Mouse (Mus musculus) embryonic facial prominence, embryonic 13.5 days (tissue): Measurements from ENCODE around the gene Arid1b. TPM values are rescaled to one million over a fixed set of nuclear protein-coding genes. Genes with fewer than 3 reads are reported as not detected.

ENCODE experiments used
- ATAC-seq: fragments of 200-750 bp; cut with Nextera tagmentation; 2 replicates; pipeline ENCODE4 v1.8.0; 2017; ENCODE audit warnings: low read depth; ENCODE audit not compliant: insufficient number of reproducible peaks, insufficient read depth, low FRiP score, low TSS enrichment
- H3K27ac ChIP-seq: fragments of 300-500 bp; sonication (generic); 2 replicates; pipeline ENCODE4 v1.5.1; 2015; ENCODE audit warnings: moderate library complexity, mild to moderate bottlenecking, inconsistent platforms
- H3K27me3 ChIP-seq: fragments of 300-500 bp; sonication (generic); 2 replicates; pipeline ENCODE4 v1.6.1; 2015; ENCODE audit warnings: mild to moderate bottlenecking, inconsistent platforms
- H3K36me3 ChIP-seq: fragments of 300-500 bp; sonication (generic); 2 replicates; pipeline ENCODE4 v1.6.1; 2015; ENCODE audit warnings: mild to moderate bottlenecking, inconsistent platforms
- H3K4me1 ChIP-seq: fragments of 300-500 bp; sonication (generic); 2 replicates; pipeline ENCODE4 v1.6.1; 2015; ENCODE audit warnings: inconsistent platforms
- H3K4me2 ChIP-seq: fragments of 300-500 bp; sonication (generic); 2 replicates; pipeline ENCODE4 v1.6.1; 2015; ENCODE audit warnings: moderate library complexity, mild to moderate bottlenecking, inconsistent platforms
- H3K4me3 ChIP-seq: fragments of 300-500 bp; sonication (generic); 2 replicates; pipeline ENCODE4 v1.5.1; 2015; ENCODE audit warnings: mild to moderate bottlenecking, inconsistent platforms
- H3K9ac ChIP-seq: fragments of 300-500 bp; sonication (generic); 2 replicates; pipeline ENCODE4 v1.6.1; 2015; ENCODE audit warnings: mild to moderate bottlenecking, inconsistent platforms
- H3K9me3 ChIP-seq: fragments of 300-500 bp; sonication (generic); 2 replicates; pipeline ENCODE4 v1.6.1; 2016; ENCODE audit warnings: inconsistent platforms
- WGBS: fragments of 180-500 bp; shearing (Covaris S2); methylation state at CpG from one replicate; pipeline ENCODE4 v1.1.7; 2015; ENCODE audit warnings: mixed read lengths; 5-methylcytosine and 5-hydroxymethylcytosine counted together
- polyA plus RNA-seq: library from polyadenylated mRNA; unstranded; fragments of >200 nt; fragmentation: Nextera tagmentation; extraction: Ambion mirVana; gene quantifications from 2 replicates; pipeline ENCODE4 v1.2.1, GENCODE M21; 2015

Gene Arid1b
- polyA plus RNA-seq, 1 experiment from 2014 or later = 13.0 TPM

DNA sequence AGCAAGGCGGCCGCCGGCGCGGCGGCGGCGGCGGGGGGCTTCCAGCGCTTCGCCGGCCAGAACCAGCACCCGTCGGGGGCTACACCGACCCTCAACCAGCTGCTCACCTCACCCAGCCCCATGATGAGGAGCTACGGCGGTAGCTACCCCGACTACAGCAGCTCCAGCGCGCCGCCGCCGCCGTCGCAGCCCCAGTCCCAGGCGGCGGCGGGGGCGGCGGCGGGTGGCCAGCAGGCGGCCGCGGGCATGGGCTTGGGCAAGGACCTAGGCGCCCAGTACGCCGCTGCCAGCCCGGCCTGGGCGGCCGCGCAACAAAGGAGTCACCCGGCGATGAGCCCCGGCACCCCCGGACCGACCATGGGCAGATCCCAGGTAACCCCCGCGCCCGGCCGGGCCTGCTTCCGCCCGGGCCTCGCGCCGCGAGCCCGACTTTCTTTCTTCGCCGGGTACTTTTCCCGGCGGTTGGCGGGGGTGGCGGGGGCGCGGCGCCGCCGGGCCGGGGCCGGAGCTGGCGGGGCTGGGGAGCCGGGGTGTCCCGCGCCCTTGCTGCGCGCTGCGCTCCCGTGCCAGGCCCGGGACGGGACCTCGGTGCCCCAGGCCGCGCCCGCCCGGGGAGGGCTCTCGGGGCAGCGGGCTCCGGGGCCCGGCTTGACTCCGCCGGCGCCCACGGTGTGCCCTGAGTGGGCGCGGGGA lies 2.1 kb downstream of the Arid1b start:
- under 1% methylated on average over 87 of the region's 95 CpGs for WGBS
- Histone ChIP-seq H3K27me3 (no peaks in the 10 kb centered on the region), H3K9me3 (no peaks in the 10 kb centered on the region), H3K4me3 (peak overlapping the region; percentile 94), H3K36me3 (no peaks in the 10 kb centered on the region), H3K9ac (peak overlapping the region; percentile 100), H3K4me1 (peaks cover 23% of the 10 kb centered on the region), H3K4me2 (peak overlapping the region; percentile 75), H3K27ac (peak overlapping the region; percentile 100)
- 0 out of 2 replicates have a peak, but pooled peaks have one; percentile 12 for ATAC-seq

GRCm38 (mm10) chr17:4996814-4997549 lies 2.9 kb downstream of the Arid1b start:
- peak overlapping the region; percentile 100 for H3K27ac ChIP-seq
- H3K4me3 ChIP-seq = peak overlapping the region; percentile 94
- H3K9me3 ChIP-seq = no peaks in the 10 kb centered on the region
- H3K36me3 ChIP-seq = no peaks in the 10 kb centered on the region
- H3K27me3 ChIP-seq = no peaks in the 10 kb centered on the region
- under 1% methylated on average over 20 of the region's 20 CpGs for WGBS
- peak overlapping the region; percentile 100 for H3K9ac ChIP-seq
- H3K4me1 ChIP-seq = peaks cover 24% of the 10 kb centered on the region
- H3K4me2 ChIP-seq = peak overlapping the region; percentile 75
- ATAC-seq = no peak

- H3K9me3 ChIP-seq = no peaks in the 10 kb centered on the region
- no peak for ATAC-seq
- H3K4me1 ChIP-seq = peaks cover 34% of the 10 kb centered on the region
- H3K4me2 ChIP-seq = peak overlapping the region; percentile 75
- H3K4me3 ChIP-seq = peak overlapping the region; percentile 94
- WGBS = 35% methylated on average over 3 of the region's 3 CpGs
- no peak overlapping the region for H3K27ac ChIP-seq
- H3K9ac ChIP-seq = no peak overlapping the region
- no peaks in the 10 kb centered on the region for H3K36me3 ChIP-seq
- no peaks in the 10 kb centered on the region for H3K27me3 ChIP-seq
Observed at GRCm38 (mm10) chr17:4997968-4998367, 3.8 kb downstream of the Arid1b start.

- no peak overlapping the region for H3K9ac ChIP-seq
- no peaks in the 10 kb centered on the region for H3K27me3 ChIP-seq
- ATAC-seq = no peak
- H3K36me3 ChIP-seq = no peaks in the 10 kb centered on the region
- H3K4me3 ChIP-seq = no peak overlapping the region
- H3K27ac ChIP-seq = no peak overlapping the region
- H3K4me2 ChIP-seq = peak overlapping the region; percentile 32
- 63% methylated on average over 1 of the region's 1 CpGs for WGBS
- peaks cover 46% of the 10 kb centered on the region for H3K4me1 ChIP-seq
- H3K9me3 ChIP-seq = no peaks in the 10 kb centered on the region
Observed at GRCm38 (mm10) chr17:4999256-4999655, 5.1 kb downstream of the Arid1b start.

DNA sequence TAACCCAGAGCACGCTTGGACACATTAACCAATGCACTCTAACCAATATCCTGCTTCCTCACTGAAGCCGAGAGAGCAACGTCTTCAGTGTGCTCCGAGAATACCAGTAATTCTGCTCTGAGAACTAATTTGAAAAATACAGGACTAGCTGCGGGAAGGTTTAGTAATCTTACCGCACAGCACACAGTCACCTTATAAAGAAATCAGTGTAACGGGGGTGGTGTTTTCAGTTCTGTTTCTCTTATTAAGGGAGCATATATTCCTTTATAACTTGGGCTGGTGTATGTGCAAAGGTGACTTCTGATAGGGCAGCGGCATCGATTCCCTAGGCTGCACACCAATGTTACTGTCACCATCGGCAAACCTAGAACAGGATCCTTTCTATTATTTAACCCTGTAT lies 5.9 kb downstream of the Arid1b start:
- H3K36me3 ChIP-seq = no peaks in the 10 kb centered on the region
- no peaks in the 10 kb centered on the region for H3K27me3 ChIP-seq
- H3K4me2 ChIP-seq = peak overlapping the region; percentile 37
- H3K4me3 ChIP-seq = peak overlapping the region; percentile 9; the same call in 1 of the 2 replicates
- no peak for ATAC-seq
- no peak overlapping the region for H3K9ac ChIP-seq
- peaks cover 54% of the 10 kb centered on the region for H3K4me1 ChIP-seq
- no peak overlapping the region for H3K27ac ChIP-seq
- no peaks in the 10 kb centered on the region for H3K9me3 ChIP-seq
- 37% methylated on average over 10 of the region's 10 CpGs for WGBS

DNA sequence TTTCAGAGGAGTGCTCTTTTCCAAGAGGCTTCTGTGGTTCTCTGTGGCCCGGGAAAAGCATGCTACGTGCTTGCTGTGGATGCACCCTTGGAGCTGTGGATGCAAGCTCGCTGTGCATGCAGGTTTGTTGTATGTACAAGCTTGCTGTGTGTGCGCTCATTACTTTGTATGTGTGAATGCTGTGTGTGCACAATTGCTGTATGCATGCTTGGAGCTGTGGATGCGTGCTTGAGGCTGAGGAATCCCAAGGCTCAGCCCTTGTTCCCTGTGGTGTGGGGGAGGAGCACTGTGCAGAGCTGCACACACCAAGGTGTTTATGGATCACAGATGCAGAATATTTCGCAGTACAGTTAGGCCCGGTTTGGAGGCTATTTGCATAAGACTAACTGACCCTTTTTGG lies 6.7 kb downstream of the Arid1b start:
- Histone ChIP-seq H3K4me3 (peak overlapping the region; percentile 16), H3K9me3 (no peaks in the 10 kb centered on the region), H3K4me1 (peaks cover 61% of the 10 kb centered on the region), H3K4me2 (peak overlapping the region; percentile 37), H3K36me3 (no peaks in the 10 kb centered on the region), H3K9ac (no peak overlapping the region), H3K27me3 (no peaks in the 10 kb centered on the region), H3K27ac (no peak overlapping the region)
- WGBS = 41% methylated on average over 7 of the region's 7 CpGs
- no peak for ATAC-seq

GRCm38 (mm10) chr17:5001531-5002131 lies 7.5 kb downstream of the Arid1b start:
- ATAC-seq = no peak
- H3K36me3 ChIP-seq = no peaks in the 10 kb centered on the region
- peaks cover 63% of the 10 kb centered on the region for H3K4me1 ChIP-seq
- H3K4me2 ChIP-seq = no peak overlapping the region
- H3K27me3 ChIP-seq = no peaks in the 10 kb centered on the region
- H3K9me3 ChIP-seq = no peaks in the 10 kb centered on the region
- H3K9ac ChIP-seq = no peak overlapping the region
- H3K27ac ChIP-seq = no peak overlapping the region
- no peak overlapping the region for H3K4me3 ChIP-seq
- WGBS = 36% methylated on average over 9 of the region's 9 CpGs

DNA sequence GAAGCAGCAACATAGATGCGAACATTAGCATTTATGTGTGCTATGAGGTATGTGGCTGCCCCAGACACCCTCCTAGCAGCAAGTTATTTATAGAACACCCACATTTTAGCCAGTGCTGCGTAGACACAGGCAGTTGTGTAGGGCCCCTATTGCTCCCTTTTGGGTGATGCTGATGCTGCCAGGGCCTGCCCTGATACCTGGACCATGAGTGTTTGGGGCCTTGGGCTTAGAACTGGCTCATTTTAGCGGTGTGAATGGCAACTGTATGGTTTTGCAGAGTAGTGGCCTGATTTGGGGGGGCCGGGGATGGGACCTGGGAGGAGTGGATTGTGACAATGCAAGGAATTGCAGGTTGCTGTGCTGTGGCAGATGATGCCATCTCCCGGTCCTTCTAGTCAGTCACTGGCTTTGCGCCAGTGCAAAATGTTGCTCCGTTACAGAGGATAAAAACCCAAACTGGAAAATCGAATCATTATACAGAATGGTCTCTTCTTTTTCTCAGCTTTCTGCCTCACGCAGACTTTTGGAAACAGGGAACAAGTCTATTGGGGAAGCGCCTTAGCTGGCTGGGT lies 8.9 kb downstream of the Arid1b start:
- no peaks in the 10 kb centered on the region for H3K36me3 ChIP-seq
- no peak overlapping the region for H3K9ac ChIP-seq
- peak overlapping the region; percentile 7; the same call in 1 of the 2 replicates for H3K4me2 ChIP-seq
- no peak overlapping the region for H3K4me3 ChIP-seq
- 64% methylated on average over 10 of the region's 10 CpGs for WGBS
- H3K9me3 ChIP-seq = no peaks in the 10 kb centered on the region
- no peaks in the 10 kb centered on the region for H3K27me3 ChIP-seq
- no peak for ATAC-seq
- H3K27ac ChIP-seq = no peak overlapping the region
- H3K4me1 ChIP-seq = peaks cover 77% of the 10 kb centered on the region

GRCm38 (mm10) chr17:5004266-5004665 lies 10.1 kb downstream of the Arid1b start:
- ATAC-seq = no peak
- H3K27ac ChIP-seq = no peak overlapping the region
- 0 out of 2 replicates have a peak overlapping the region, but pooled peaks have one; percentile 21 for H3K9ac ChIP-seq
- peaks cover 86% of the 10 kb centered on the region for H3K4me1 ChIP-seq
- H3K27me3 ChIP-seq = no peaks in the 10 kb centered on the region
- 46% methylated on average over 8 of the region's 8 CpGs for WGBS
- H3K4me3 ChIP-seq = no peak overlapping the region
- H3K4me2 ChIP-seq = 0 out of 2 replicates have a peak overlapping the region, but pooled peaks have one; percentile 2
- no peaks in the 10 kb centered on the region for H3K36me3 ChIP-seq
- no peaks in the 10 kb centered on the region for H3K9me3 ChIP-seq

- Histone ChIP-seq H3K4me3 (no peak overlapping the region), H3K36me3 (no peaks in the 10 kb centered on the region), H3K9ac (0 out of 2 replicates have a peak overlapping the region, but pooled peaks have one; percentile 21), H3K27ac (no peak overlapping the region), H3K27me3 (no peaks in the 10 kb centered on the region), H3K4me1 (peaks cover 91% of the 10 kb centered on the region), H3K4me2 (0 out of 2 replicates have a peak overlapping the region, but pooled peaks have one; percentile 2), H3K9me3 (no peaks in the 10 kb centered on the region)
- no peak for ATAC-seq
- 59% methylated on average over 5 of the region's 5 CpGs for WGBS
Observed at GRCm38 (mm10) chr17:5004706-5005105, 10.6 kb downstream of the Arid1b start.

- no peak for ATAC-seq
- H3K9ac ChIP-seq = no peak overlapping the region
- H3K9me3 ChIP-seq = no peaks in the 10 kb centered on the region
- no peak overlapping the region for H3K27ac ChIP-seq
- no peak overlapping the region for H3K4me2 ChIP-seq
- H3K4me3 ChIP-seq = no peak overlapping the region
- peaks cover 89% of the 10 kb centered on the region for H3K4me1 ChIP-seq
- no peaks in the 10 kb centered on the region for H3K27me3 ChIP-seq
- no peaks in the 10 kb centered on the region for H3K36me3 ChIP-seq
- WGBS = 52% methylated on average over 3 of the region's 3 CpGs
Observed at GRCm38 (mm10) chr17:5005285-5005684, 11.2 kb downstream of the Arid1b start.
